Mouse (Mus musculus): ENCODE measurements around the gene Ugt1a6b. TPM values are rescaled to one million over a fixed set of nuclear protein-coding genes. Genes with fewer than 3 reads are reported as not detected.

Ugt1a6b gene
- polyA plus RNA-seq, 1 experiment, result 0.13 TPM

GRCm38 (mm10) chr1:88230981-88231802 is 128.1 kb downstream of the Ugt1a6b start:
- H3K4me1 ChIP-seq (ENCODE audit: control insufficient read depth, insufficient read depth, low read length), result no peaks in the 10 kb centered on the region
- no peak overlapping the region for H3K4me3 ChIP-seq (ENCODE audit: insufficient read depth, low read length)
- no peak for TF ChIP-seq POLR2A (IDR thresholded peaks at IDR 0.05; ENCODE audit: extremely low read depth, insufficient read depth, low read length)
- no peak for TF ChIP-seq CTCF (IDR thresholded peaks at IDR 0.05; ENCODE audit: extremely low read depth, insufficient read depth, low read length)
- H3K27ac ChIP-seq (ENCODE audit: insufficient read depth, low read length), result no peak overlapping the region

DNA sequence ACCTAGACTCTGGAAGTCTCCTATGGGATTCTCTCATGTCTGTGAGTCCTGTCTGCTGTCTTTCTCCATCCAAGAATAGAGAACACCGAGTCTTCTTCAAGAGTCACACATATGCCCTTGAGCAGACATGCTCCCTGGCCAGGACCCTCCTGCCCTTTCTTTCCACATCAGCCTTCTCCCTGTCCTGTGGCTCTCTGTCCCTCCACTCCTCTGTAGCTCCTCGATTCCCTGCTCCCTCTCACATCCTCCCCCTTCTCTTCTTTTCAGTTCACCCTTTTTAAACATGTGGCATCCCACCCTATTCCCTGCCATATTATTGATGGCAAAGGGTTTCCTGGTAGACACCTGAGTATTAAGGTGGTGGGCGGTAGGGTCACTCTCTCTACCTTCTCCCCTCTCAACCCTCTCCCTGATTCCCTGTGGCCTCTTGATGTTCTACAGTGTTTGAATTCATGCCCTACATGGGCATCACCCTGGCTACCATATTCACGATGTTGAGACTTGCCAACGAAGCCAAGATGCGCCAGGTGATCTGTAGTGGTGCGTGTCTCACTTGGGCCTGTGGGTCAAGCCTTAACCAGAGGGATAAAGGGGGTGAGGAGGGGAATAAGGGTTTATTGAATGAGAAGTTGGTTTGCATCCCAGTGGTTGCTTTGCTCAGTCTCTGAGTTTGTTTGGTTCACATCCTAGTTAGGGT is 128.9 kb downstream of the Ugt1a6b start:
- H3K27ac ChIP-seq (ENCODE audit: insufficient read depth, low read length), result no peak overlapping the region
- no peak overlapping the region for H3K4me3 ChIP-seq (ENCODE audit: insufficient read depth, low read length)
- H3K4me1 ChIP-seq (ENCODE audit: control insufficient read depth, insufficient read depth, low read length), result no peaks in the 10 kb centered on the region
- TF ChIP-seq CTCF (IDR thresholded peaks at IDR 0.05; ENCODE audit: extremely low read depth, insufficient read depth, low read length) (no peak), POLR2A (IDR thresholded peaks at IDR 0.05; ENCODE audit: extremely low read depth, insufficient read depth, low read length) (no peak)

DNA sequence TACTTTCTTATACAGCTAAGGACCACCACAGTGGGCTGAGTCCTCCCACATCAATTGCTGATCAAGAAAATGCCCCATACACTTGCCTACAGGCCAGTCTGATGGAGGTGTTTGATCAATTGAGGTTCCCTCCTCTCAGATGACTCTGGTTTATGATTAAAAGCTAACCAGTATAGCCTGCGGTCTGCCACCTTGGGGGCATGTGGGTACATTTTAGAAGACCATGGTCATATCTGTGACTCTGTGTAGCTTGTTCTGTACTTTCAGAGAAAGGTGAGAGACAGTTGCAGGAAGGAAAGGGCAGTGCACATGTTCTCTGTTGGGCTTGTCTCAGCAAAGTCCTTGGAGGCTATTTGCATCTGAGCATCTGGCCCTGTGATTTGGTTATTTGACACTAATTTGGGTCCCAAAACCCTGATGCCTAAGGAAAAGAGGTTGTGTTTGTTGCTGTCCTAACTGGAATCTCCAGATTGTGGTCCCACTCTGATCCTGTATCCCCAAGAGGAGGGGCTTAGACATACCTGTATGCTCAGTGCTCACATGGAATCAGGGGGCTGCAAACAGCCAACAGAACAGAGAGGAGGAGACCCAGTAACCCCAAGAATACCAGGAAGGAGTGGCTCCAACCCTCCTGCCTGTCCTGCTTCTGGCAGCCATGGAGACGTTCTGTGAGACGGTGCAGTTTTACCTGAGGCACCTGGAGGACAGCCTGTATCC is 129.8 kb downstream of the Ugt1a6b start:
- H3K4me1 ChIP-seq (ENCODE audit: control insufficient read depth, insufficient read depth, low read length), result no peaks in the 10 kb centered on the region
- H3K27ac ChIP-seq (ENCODE audit: insufficient read depth, low read length), result no peak overlapping the region
- TF ChIP-seq CTCF (IDR thresholded peaks at IDR 0.05; ENCODE audit: extremely low read depth, insufficient read depth, low read length) (no peak), POLR2A (IDR thresholded peaks at IDR 0.05; ENCODE audit: extremely low read depth, insufficient read depth, low read length) (no peak)
- H3K4me3 ChIP-seq (ENCODE audit: insufficient read depth, low read length), result no peak overlapping the region

DNA sequence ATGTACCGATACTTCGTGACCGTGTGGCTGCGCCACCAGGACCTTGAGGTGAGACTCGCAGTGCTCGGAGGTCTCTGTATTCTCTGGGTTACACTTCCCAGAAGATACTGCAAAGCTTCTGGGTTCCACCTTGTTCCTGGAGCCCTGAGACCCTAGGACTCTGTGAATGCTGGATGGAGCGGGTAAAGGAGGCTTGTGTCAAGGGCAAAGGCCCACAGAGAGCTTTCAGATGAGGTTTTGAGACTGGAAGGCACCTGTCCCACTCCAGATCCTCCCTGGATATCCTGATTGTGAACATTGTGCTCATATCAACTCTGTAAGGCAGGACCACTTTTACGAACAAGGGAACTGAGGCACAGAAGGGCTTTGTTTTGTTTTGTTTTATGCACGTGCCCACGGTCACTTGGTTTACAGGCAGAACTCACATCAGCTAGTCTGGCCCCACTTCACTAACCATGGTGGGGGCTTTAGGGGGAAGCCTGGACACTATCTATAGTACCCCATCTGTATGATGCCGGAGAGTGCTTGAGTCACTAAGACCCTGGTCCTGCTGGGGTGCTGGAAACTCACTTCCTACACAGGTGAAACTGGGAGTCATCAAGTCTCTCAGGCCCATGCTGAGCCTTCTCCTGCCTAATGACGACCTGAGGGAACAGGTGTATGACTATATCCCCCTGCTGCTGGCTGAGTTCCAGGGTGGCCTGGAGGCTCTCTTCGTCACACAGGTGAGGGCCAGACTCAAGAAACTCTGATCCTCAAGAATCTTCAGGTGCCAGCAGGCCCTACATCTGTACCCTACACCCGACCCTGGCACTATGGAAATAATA is 130.6 kb downstream of the Ugt1a6b start:
- Histone ChIP-seq H3K4me1 (ENCODE audit: control insufficient read depth, insufficient read depth, low read length) (no peaks in the 10 kb centered on the region), H3K4me3 (ENCODE audit: insufficient read depth, low read length) (no peak overlapping the region), H3K27ac (ENCODE audit: insufficient read depth, low read length) (no peak overlapping the region)
- TF ChIP-seq POLR2A (IDR thresholded peaks at IDR 0.05; ENCODE audit: extremely low read depth, insufficient read depth, low read length) (no peak), CTCF (IDR thresholded peaks at IDR 0.05; ENCODE audit: extremely low read depth, insufficient read depth, low read length) (no peak)

GRCm38 (mm10) chr1:88234248-88234610 is 131.2 kb downstream of the Ugt1a6b start:
- H3K27ac ChIP-seq (ENCODE audit: insufficient read depth, low read length), result no peak overlapping the region
- TF ChIP-seq CTCF (IDR thresholded peaks at IDR 0.05; ENCODE audit: extremely low read depth, insufficient read depth, low read length) (no peak), POLR2A (IDR thresholded peaks at IDR 0.05; ENCODE audit: extremely low read depth, insufficient read depth, low read length) (no peak)
- H3K4me1 ChIP-seq (ENCODE audit: control insufficient read depth, insufficient read depth, low read length), result no peaks in the 10 kb centered on the region
- no peak overlapping the region for H3K4me3 ChIP-seq (ENCODE audit: insufficient read depth, low read length)

GRCm38 (mm10) chr1:88234646-88235045 is 131.6 kb downstream of the Ugt1a6b start:
- no peak for TF ChIP-seq POLR2A (IDR thresholded peaks at IDR 0.05; ENCODE audit: extremely low read depth, insufficient read depth, low read length)
- no peak for TF ChIP-seq CTCF (IDR thresholded peaks at IDR 0.05; ENCODE audit: extremely low read depth, insufficient read depth, low read length)
- Histone ChIP-seq H3K27ac (ENCODE audit: insufficient read depth, low read length) (no peak overlapping the region), H3K4me1 (ENCODE audit: control insufficient read depth, insufficient read depth, low read length) (no peaks in the 10 kb centered on the region), H3K4me3 (ENCODE audit: insufficient read depth, low read length) (no peak overlapping the region)

DNA sequence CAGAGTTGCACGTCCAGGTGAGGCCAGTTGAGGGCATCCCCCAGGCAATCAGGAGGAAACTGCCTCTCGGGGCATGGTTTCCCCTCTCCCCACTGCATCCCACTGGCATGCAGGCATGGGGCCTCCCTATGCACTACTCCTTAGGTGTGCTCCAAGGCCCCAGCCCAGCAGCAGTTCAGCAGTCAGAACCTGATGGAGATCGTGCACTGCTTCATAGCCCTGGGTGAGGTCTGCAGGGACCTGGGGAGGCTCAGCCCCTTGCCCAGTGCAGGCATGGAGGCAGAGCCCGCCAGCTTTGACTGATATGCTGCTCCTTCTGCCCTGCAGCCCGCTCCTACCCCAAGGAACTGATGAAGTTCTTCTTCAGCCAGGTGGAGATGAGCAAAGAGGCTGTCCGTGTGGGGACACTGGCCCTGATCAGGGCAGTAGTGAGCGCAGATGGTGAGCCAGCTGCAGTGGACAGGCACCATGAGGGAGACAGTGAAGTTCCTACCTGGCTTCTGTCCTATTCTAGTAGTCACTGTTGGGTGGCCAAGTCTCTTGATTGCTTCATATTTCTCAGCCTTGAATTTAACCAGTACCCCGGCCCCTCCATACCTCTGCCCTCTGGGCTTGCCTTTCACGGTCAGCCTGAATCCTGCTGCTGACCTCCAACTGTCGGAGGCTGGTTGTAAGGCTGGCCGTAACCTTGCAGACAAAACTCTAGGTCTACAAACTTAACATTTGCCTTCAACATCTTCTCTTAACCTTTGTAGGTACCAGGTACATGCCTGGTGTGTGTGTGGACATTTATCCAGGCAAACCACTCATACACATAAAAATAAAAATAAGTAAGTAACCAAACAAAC is 132.2 kb downstream of the Ugt1a6b start:
- no peak for TF ChIP-seq CTCF (IDR thresholded peaks at IDR 0.05; ENCODE audit: extremely low read depth, insufficient read depth, low read length)
- TF ChIP-seq POLR2A (IDR thresholded peaks at IDR 0.05; ENCODE audit: extremely low read depth, insufficient read depth, low read length), result no peak
- Histone ChIP-seq H3K4me1 (ENCODE audit: control insufficient read depth, insufficient read depth, low read length) (no peaks in the 10 kb centered on the region), H3K27ac (ENCODE audit: insufficient read depth, low read length) (no peak overlapping the region), H3K4me3 (ENCODE audit: insufficient read depth, low read length) (no peak overlapping the region)

GRCm38 (mm10) chr1:88235894-88236415 is 132.9 kb downstream of the Ugt1a6b start:
- TF ChIP-seq CTCF (IDR thresholded peaks at IDR 0.05; ENCODE audit: extremely low read depth, insufficient read depth, low read length) (no peak), POLR2A (IDR thresholded peaks at IDR 0.05; ENCODE audit: extremely low read depth, insufficient read depth, low read length) (no peak)
- H3K27ac ChIP-seq (ENCODE audit: insufficient read depth, low read length), result no peak overlapping the region
- no peak overlapping the region for H3K4me3 ChIP-seq (ENCODE audit: insufficient read depth, low read length)
- no peaks in the 10 kb centered on the region for H3K4me1 ChIP-seq (ENCODE audit: control insufficient read depth, insufficient read depth, low read length)

All from cortical plate, adult 2 months (tissue).